Mouse (Mus musculus): ENCODE measurements around the gene Hoxd11.

DNA sequence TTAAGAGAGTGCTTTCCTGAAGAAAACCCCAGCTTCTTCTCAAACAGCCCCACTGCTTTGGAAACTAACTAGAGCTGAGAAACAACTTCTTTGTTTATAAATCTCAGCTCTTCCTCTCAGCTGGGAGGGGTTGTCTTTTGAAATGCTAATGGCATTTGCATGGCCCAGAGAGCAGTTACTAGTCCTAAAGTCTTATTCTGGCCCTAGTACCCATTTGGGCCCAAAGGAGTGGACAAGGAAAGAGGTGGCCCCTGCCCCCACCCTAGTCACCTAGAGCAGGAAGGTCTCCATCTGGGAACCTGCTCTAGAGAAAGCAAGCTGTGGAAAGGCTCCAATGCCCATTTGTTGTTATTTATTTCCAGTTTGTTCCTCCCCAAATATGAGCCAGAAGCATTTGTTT lies 51.7 kb downstream of the Hoxd11 start:
- no peak for TF ChIP-seq CTCF (IDR thresholded peaks at IDR 0.05)
- no peak for TF ChIP-seq EP300 (IDR thresholded peaks at IDR 0.05)
